Mouse (Mus musculus) kidney, adult 2 months (tissue): ENCODE measurements around the gene Bak1.

Experiments used
- CTCF ChIP-seq: fragments of 200-500 bp; conservative IDR thresholded peaks from 2 replicates; pipeline ENCODE4 v1.5.1; 2011; ENCODE audit warnings: low read depth, mild to moderate bottlenecking, control low read depth, low read length, moderate library complexity, mixed read lengths; ENCODE audit not compliant: insufficient read depth, insufficient read length
- POLR2A ChIP-seq: fragments of 200-500 bp; IDR thresholded peaks from one replicate; pipeline ENCODE4 v1.6.1; 2011; ENCODE audit warnings: low read depth, low read length, control low read depth

DNA sequence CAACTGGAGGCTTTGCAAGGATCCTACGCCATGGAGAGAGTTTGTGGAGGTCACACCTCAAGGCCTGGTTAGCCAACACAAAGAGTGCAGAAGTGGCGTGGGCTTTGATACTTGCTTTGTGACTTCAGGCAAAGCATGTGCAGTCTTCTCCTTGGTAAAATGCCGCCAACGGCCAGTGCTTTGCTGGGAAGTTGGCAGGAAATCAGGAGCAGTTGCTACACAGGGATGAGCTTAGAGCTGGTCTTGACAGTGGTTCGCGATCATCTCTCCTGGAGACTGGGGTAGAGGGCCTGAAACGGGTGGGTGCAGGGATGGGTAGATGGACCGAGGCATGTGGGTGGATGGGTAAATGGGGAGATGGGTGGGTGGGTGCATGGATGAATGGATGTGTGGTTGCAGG lies 43.6 kb upstream of the Bak1 start:
- TF ChIP-seq CTCF = no peak
- no peak for TF ChIP-seq POLR2A
